Mouse (Mus musculus) bone marrow, adult 2 months (tissue): ENCODE results near the gene Onecut1. TPM values are rescaled to one million over a fixed set of nuclear protein-coding genes. Genes with fewer than 3 reads are reported as not detected.

ENCODE experiments used
- H3K27ac ChIP-seq: fragments of 200-500 bp; 2 replicates; pipeline ENCODE4 v1.5.1; 2012; ENCODE audit warnings: low read depth, mild to moderate bottlenecking, control low read depth, inconsistent platforms, low read length; ENCODE audit not compliant: control insufficient read depth, poor library complexity, insufficient read depth
- H3K4me1 ChIP-seq: fragments of 200-500 bp; 2 replicates; pipeline ENCODE4 v1.6.1; 2011; ENCODE audit warnings: low read length; ENCODE audit not compliant: control insufficient read depth, insufficient read depth
- H3K4me3 ChIP-seq: fragments of 200-500 bp; replicated peaks from 2 replicates; pipeline ENCODE3; 2011; ENCODE audit warnings: mild to moderate bottlenecking, low read depth, low read length, control low read depth; ENCODE audit not compliant: control insufficient read depth
- CTCF ChIP-seq: fragments of 200-500 bp; IDR thresholded peaks from 2 replicates; pipeline ENCODE4 v1.5.1; 2011; ENCODE audit warnings: low read length, control low read depth; ENCODE audit not compliant: control insufficient read depth, insufficient read depth
- POLR2A ChIP-seq: fragments of 200-500 bp; IDR thresholded peaks from 2 replicates; pipeline ENCODE4 v1.6.1; 2011; ENCODE audit warnings: low read depth, mild to moderate bottlenecking, control low read depth, low read length, borderline replicate concordance; ENCODE audit not compliant: control insufficient read depth
- WGBS: fragments of 180-500 bp; shearing (Covaris S2); methylation state at CpG from one replicate; pipeline ENCODE4 v1.1.7; 2018; 5-methylcytosine and 5-hydroxymethylcytosine counted together
- polyA plus RNA-seq: library from polyadenylated mRNA; stranded (reverse); fragments of >200 nt; gene quantifications from 2 replicates; pipeline ENCODE4 v1.2.4, GENCODE M21; 2011; ENCODE audit warnings: low replicate concordance; ENCODE audit not compliant: missing spikeins, insufficient read depth, insufficient read length

Onecut1 gene
- polyA plus RNA-seq, 1 experiment: not detected

- Histone ChIP-seq H3K27ac (no peak overlapping the region), H3K4me1 (no peaks in the 10 kb centered on the region), H3K4me3 (no peak overlapping the region)
- TF ChIP-seq CTCF (no peak), POLR2A (no peak)
- WGBS: 4% methylated on average over 4 of the region's 4 CpGs
These were observed 6.3 kb upstream of the Onecut1 start for GRCm38 (mm10) chr9:74855446-74855845.

- TF ChIP-seq POLR2A (no peak), CTCF (no peak)
- WGBS: 7% methylated on average over 28 of the region's 28 CpGs
- Histone ChIP-seq H3K4me1 (no peaks in the 10 kb centered on the region), H3K27ac (no peak overlapping the region), H3K4me3 (no peak overlapping the region)
These were observed 4.9 kb upstream of the Onecut1 start for GRCm38 (mm10) chr9:74856578-74857507.

- H3K4me3 ChIP-seq: no peak overlapping the region
- WGBS: 8% methylated on average over 7 of the region's 7 CpGs
- H3K4me1 ChIP-seq: no peaks in the 10 kb centered on the region; the same call in 1 of the 2 replicates
- TF ChIP-seq POLR2A (no peak), CTCF (no peak)
- no peak overlapping the region for H3K27ac ChIP-seq
These were observed 4.2 kb upstream of the Onecut1 start for GRCm38 (mm10) chr9:74857508-74857840.

- WGBS: 9% methylated on average over 5 of the region's 5 CpGs
- Histone ChIP-seq H3K4me3 (no peak overlapping the region), H3K27ac (no peak overlapping the region), H3K4me1 (no peaks in the 10 kb centered on the region; the same call in 1 of the 2 replicates)
- TF ChIP-seq POLR2A (no peak), CTCF (no peak)
These were observed 3.6 kb upstream of the Onecut1 start for GRCm38 (mm10) chr9:74858111-74858510.

- Histone ChIP-seq H3K27ac (no peak overlapping the region), H3K4me3 (no peak overlapping the region), H3K4me1 (no peaks in the 10 kb centered on the region; the same call in 1 of the 2 replicates)
- no peak for TF ChIP-seq CTCF
- no peak for TF ChIP-seq POLR2A
- 15% methylated on average over 18 of the region's 18 CpGs for whole genome bisulfite sequencing
These were observed 1.3 kb upstream of the Onecut1 start for GRCm38 (mm10) chr9:74860461-74860860.

- no peak for TF ChIP-seq CTCF
- no peak for TF ChIP-seq POLR2A
- 3% methylated on average over 48 of the region's 48 CpGs for WGBS
- Histone ChIP-seq H3K27ac (no peak overlapping the region), H3K4me1 (no peaks in the 10 kb centered on the region; the same call in 1 of the 2 replicates), H3K4me3 (no peak overlapping the region)
These were observed 517 bp downstream of the Onecut1 start for GRCm38 (mm10) chr9:74862096-74862780.

- no peak overlapping the region for H3K27ac ChIP-seq
- 4% methylated on average over 56 of the region's 56 CpGs for WGBS
- H3K4me3 ChIP-seq: no peak overlapping the region
- TF ChIP-seq CTCF (no peak), POLR2A (no peak)
- no peaks in the 10 kb centered on the region; the same call in 1 of the 2 replicates for H3K4me1 ChIP-seq
These were observed 1.3 kb downstream of the Onecut1 start for GRCm38 (mm10) chr9:74862783-74863654.
